Mouse (Mus musculus) cerebral cortex, adult 2 months (tissue): ENCODE measurements around the gene Ube2b.

Experiments
- WGBS: fragments of 180-500 bp; shearing (Covaris S2); methylation state at CpG from one replicate; pipeline ENCODE4 v1.1.7; 2018; 5-methylcytosine and 5-hydroxymethylcytosine counted together

The Ube2b gene

GRCm38 (mm10) chr11:52000290-52000962 lies at the start of gene Ube2b:
TSS of gene Ube2b (minus strand) at chr11:52000762.
- under 1% methylated on average over 58 of the region's 63 CpGs for WGBS

- 71% methylated on average over 4 of the region's 4 CpGs for WGBS
These were observed 46.0 kb upstream of the Ube2b start for GRCm38 (mm10) chr11:52046446-52047165.

GRCm38 (mm10) chr11:52043224-52043623 lies 42.7 kb upstream of the Ube2b start:
- 65% methylated on average over 3 of the region's 3 CpGs for WGBS

- 67% methylated on average over 3 of the region's 3 CpGs for WGBS
These were observed 37.1 kb upstream of the Ube2b start for GRCm38 (mm10) chr11:52037659-52038058.

GRCm38 (mm10) chr11:52035905-52036304 lies 35.3 kb upstream of the Ube2b start:
- 65% methylated on average over 3 of the region's 3 CpGs for WGBS

GRCm38 (mm10) chr11:52033953-52034352 lies 33.4 kb upstream of the Ube2b start:
- WGBS, result 73% methylated on average over 1 of the region's 1 CpGs

GRCm38 (mm10) chr11:52032356-52032755 lies 31.8 kb upstream of the Ube2b start:
- 80% methylated on average over 8 of the region's 8 CpGs for WGBS

- WGBS, result 56% methylated on average over 9 of the region's 9 CpGs
These were observed 17.7 kb upstream of the Ube2b start for GRCm38 (mm10) chr11:52018217-52018616.

GRCm38 (mm10) chr11:52011541-52011940 lies 11.0 kb upstream of the Ube2b start:
- 80% methylated on average over 5 of the region's 5 CpGs for WGBS

- 87% methylated on average over 11 of the region's 11 CpGs for WGBS
These were observed 10.4 kb upstream of the Ube2b start for GRCm38 (mm10) chr11:52011011-52011410.

- WGBS, result 63% methylated on average over 2 of the region's 2 CpGs
These were observed 5.0 kb upstream of the Ube2b start for GRCm38 (mm10) chr11:52005586-52005985.

- under 1% methylated on average over 51 of the region's 51 CpGs for WGBS
These were observed 3.4 kb upstream of the Ube2b start, which contains the start of gene Cdkl3 for GRCm38 (mm10) chr11:52003772-52004528. TSS of gene Cdkl3 (plus strand) at chr11:52004221.

GRCm38 (mm10) chr11:52003505-52003771 lies 2.9 kb upstream of the Ube2b start:
- WGBS, result 10% methylated on average over 4 of the region's 4 CpGs

GRCm38 (mm10) chr11:52002842-52003504 lies 2.4 kb upstream of the Ube2b start:
- 71% methylated on average over 13 of the region's 13 CpGs for WGBS

- 92% methylated on average over 8 of the region's 8 CpGs for WGBS
These were observed 1.3 kb upstream of the Ube2b start for GRCm38 (mm10) chr11:52001861-52002260.

GRCm38 (mm10) chr11:52001341-52001740 lies 779 bp upstream of the Ube2b start:
- 50% methylated on average over 10 of the region's 10 CpGs for WGBS

- under 1% methylated on average over 29 of the region's 29 CpGs for WGBS
These were observed 812 bp downstream of the Ube2b start for GRCm38 (mm10) chr11:51999611-52000289.

- WGBS, result 91% methylated on average over 6 of the region's 6 CpGs
These were observed 28.9 kb downstream of the Ube2b start for GRCm38 (mm10) chr11:51971644-51972043.

GRCm38 (mm10) chr11:51969511-51969910 lies 31.1 kb downstream of the Ube2b start:
- WGBS, result 96% methylated on average over 2 of the region's 2 CpGs

GRCm38 (mm10) chr11:51968896-51969295 lies 31.7 kb downstream of the Ube2b start:
- 93% methylated on average over 9 of the region's 9 CpGs for WGBS
